Mouse (Mus musculus) midbrain, embryonic 15.5 days (tissue): ENCODE measurements at regions not wholly inside any gene's neighbourhood (a gene's known extent, or its start where the extent isn't known, plus 50 kb on each side); places are given as distances from the start of the nearest gene placed in this dataset.
A peak's percentile ranks its signal among the peaks of the same experiment; 100 is the strongest.

Experiments
- ATAC-seq: fragments of 200-750 bp; cut with Nextera tagmentation; replicated peaks from 2 replicates; pipeline ENCODE4 v1.8.0; 2017; ENCODE audit warnings: moderate TSS enrichment
- H3K27ac ChIP-seq: fragments of 300-500 bp; sonication (generic); 2 replicates; pipeline ENCODE4 v1.5.1; 2015; ENCODE audit warnings: mild to moderate bottlenecking, inconsistent platforms
- H3K27me3 ChIP-seq: fragments of 300-500 bp; sonication (generic); replicated peaks from 2 replicates; pipeline ENCODE4 v1.6.1; 2015; ENCODE audit warnings: inconsistent platforms
- H3K36me3 ChIP-seq: fragments of 300-500 bp; sonication (generic); replicated peaks from 2 replicates; pipeline ENCODE4 v1.6.1; 2015; ENCODE audit warnings: inconsistent platforms
- H3K4me1 ChIP-seq: fragments of 300-500 bp; sonication (generic); 2 replicates; pipeline ENCODE4 v1.6.1; 2015; ENCODE audit warnings: inconsistent platforms
- H3K4me2 ChIP-seq: fragments of 300-500 bp; sonication (generic); 2 replicates; pipeline ENCODE4 v1.6.1; 2015; ENCODE audit warnings: inconsistent platforms, mild to moderate bottlenecking, moderate library complexity
- H3K4me3 ChIP-seq: fragments of 300-500 bp; sonication (generic); 2 replicates; pipeline ENCODE4 v1.5.1; 2015; ENCODE audit warnings: mild to moderate bottlenecking, inconsistent platforms
- H3K9ac ChIP-seq: fragments of 300-500 bp; sonication (generic); 2 replicates; pipeline ENCODE4 v1.6.1; 2015; ENCODE audit warnings: mild to moderate bottlenecking, inconsistent platforms
- H3K9me3 ChIP-seq: fragments of 300-500 bp; sonication (generic); 2 replicates; pipeline ENCODE4 v1.6.1; 2016; ENCODE audit warnings: inconsistent platforms
- WGBS: fragments of 180-500 bp; shearing (Covaris S2); methylation state at CpG from one replicate; pipeline ENCODE4 v1.1.7; 2015; ENCODE audit warnings: mixed read lengths; 5-methylcytosine and 5-hydroxymethylcytosine counted together

DNA sequence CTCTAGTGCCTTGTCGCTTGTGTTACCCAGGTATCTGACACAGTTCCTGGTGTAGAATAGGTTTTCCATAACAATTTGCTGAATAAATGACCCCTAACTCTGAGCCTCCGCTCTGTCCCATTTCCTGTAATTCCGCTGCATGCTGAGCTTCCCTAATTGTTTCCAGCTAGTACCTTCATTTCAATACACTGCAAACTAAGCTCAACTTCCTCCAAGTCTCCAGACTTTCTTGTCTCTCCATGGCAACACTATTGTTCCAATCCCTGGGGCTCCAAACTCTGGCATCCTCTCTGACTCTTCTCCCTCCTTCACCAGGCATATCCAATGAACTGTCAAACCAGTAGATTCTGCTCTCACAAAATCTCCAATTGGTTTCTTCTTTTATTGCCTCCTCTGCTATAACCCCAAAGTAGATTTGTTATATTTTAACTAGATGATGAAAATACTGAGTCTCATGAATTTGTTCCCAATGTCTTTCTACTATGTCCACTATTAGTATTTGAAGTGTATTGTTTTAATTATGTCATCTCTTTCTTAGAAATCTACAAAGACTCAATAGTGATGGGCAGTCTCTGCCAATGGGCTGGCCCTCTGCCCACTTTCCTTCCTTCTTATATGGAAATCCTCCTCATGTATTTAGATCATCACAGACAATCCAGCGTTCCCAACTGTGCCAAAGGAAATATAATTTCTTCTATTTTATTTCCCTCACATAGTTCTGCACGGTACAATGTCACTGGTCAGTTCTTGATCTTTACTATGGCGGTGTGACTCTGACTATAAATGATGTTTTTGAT is 620.8 kb downstream of the Sqor start:
- H3K27me3 ChIP-seq = no peaks in the 10 kb centered on the region
- no peak overlapping the region for H3K4me3 ChIP-seq
- H3K36me3 ChIP-seq = no peaks in the 10 kb centered on the region
- no peak; the same call in 1 of the 2 replicates for ATAC-seq
- H3K27ac ChIP-seq = no peak overlapping the region
- no peaks in the 10 kb centered on the region for H3K4me1 ChIP-seq
- WGBS = 51% methylated on average over 6 of the region's 6 CpGs
- no peak overlapping the region for H3K4me2 ChIP-seq
- H3K9ac ChIP-seq = no peak overlapping the region
- H3K9me3 ChIP-seq = no peaks in the 10 kb centered on the region

- H3K9me3 ChIP-seq = no peaks in the 10 kb centered on the region
- H3K36me3 ChIP-seq = no peaks in the 10 kb centered on the region
- H3K4me3 ChIP-seq = no peak overlapping the region
- H3K27me3 ChIP-seq = no peaks in the 10 kb centered on the region
- 62% methylated on average over 7 of the region's 7 CpGs for WGBS
- no peak overlapping the region for H3K4me2 ChIP-seq
- peak; percentile 71 for ATAC-seq
- 0 out of 2 replicates have a peak overlapping the region, but pooled peaks have one; percentile 15 for H3K27ac ChIP-seq
- H3K4me1 ChIP-seq = no peaks in the 10 kb centered on the region
- H3K9ac ChIP-seq = no peak overlapping the region
These were observed 622.0 kb downstream of the Sqor start for GRCm38 (mm10) chr2:123386773-123387604.

- H3K27ac ChIP-seq = no peak overlapping the region
- H3K9me3 ChIP-seq = no peaks in the 10 kb centered on the region
- H3K4me1 ChIP-seq = no peaks in the 10 kb centered on the region
- no peak overlapping the region for H3K4me2 ChIP-seq
- 85% methylated on average over 1 of the region's 1 CpGs for WGBS
- H3K36me3 ChIP-seq = no peaks in the 10 kb centered on the region
- no peak for ATAC-seq
- H3K4me3 ChIP-seq = no peak overlapping the region
- H3K9ac ChIP-seq = no peak overlapping the region
- H3K27me3 ChIP-seq = no peaks in the 10 kb centered on the region
These were observed 625.9 kb downstream of the Sqor start for GRCm38 (mm10) chr2:123390981-123391380.

DNA sequence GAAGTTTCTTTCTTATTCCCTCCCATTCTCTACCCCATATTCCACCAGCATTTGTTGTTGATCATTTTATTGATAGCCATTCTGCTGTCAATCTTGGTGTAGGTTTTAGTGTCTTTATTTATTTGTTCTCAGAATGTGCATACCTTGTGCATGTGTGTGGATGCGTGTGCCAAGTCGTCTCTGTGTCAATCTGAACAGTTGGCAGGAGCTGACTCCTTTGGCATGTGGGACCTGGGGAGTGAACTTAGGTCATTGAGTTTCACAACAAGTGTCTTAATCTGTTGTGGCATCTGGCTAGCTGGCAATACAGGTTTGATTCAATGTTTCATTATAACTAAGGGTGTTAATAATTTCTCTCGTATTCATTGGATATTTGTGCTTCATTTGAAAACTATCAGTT is 629.3 kb downstream of the Sqor start:
- WGBS = 91% methylated on average over 3 of the region's 3 CpGs
- no peaks in the 10 kb centered on the region for H3K27me3 ChIP-seq
- no peaks in the 10 kb centered on the region for H3K4me1 ChIP-seq
- H3K9ac ChIP-seq = no peak overlapping the region
- no peaks in the 10 kb centered on the region for H3K36me3 ChIP-seq
- H3K27ac ChIP-seq = no peak overlapping the region
- H3K9me3 ChIP-seq = no peaks in the 10 kb centered on the region
- no peak for ATAC-seq
- no peak overlapping the region for H3K4me3 ChIP-seq
- no peak overlapping the region for H3K4me2 ChIP-seq

DNA sequence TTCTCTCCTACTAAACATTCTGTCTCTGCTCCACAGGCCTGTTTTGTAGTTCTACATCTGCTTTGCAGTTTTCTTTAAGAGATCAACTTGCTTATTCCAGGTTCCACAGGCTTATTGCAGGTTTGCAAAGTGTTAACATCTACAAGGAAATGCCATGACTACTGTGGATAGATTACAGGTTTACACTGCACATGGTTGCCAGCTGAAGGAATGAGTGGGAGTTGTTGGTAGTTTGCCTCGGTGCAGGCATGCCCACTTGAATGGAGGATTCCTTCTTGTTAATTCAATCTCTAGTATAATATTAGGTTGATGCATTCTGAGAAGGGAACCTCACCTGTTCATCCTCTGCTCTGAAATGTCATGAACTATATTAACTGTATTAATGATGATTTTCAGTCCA is 632.5 kb downstream of the Sqor start:
- Histone ChIP-seq H3K4me1 (no peaks in the 10 kb centered on the region), H3K36me3 (no peaks in the 10 kb centered on the region), H3K27ac (no peak overlapping the region), H3K9me3 (no peaks in the 10 kb centered on the region), H3K27me3 (no peaks in the 10 kb centered on the region), H3K9ac (no peak overlapping the region), H3K4me2 (no peak overlapping the region), H3K4me3 (no peak overlapping the region)
- 77% methylated on average over 1 of the region's 1 CpGs for WGBS
- ATAC-seq = no peak

DNA sequence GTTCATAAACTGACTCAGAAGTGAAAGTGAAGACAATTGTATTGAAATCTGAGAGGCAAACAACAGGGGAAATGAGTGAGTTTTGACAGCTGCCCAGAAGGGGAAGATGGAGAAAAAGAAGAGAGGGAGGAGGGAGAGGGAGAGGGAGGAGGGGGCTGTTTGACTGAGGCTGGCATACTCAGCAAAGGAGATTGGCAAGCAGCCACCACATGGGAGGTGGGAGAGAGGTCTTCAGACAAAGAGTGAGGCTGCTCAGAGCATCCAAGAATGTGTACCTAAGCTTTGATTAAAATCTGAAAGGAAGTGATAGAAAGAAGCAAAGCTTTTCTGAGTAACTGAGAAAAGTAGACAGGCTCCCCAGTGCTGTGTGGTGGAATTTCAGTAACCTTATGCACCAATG is 636.0 kb downstream of the Sqor start:
- no peak overlapping the region for H3K27ac ChIP-seq
- no peaks in the 10 kb centered on the region for H3K9me3 ChIP-seq
- no peaks in the 10 kb centered on the region for H3K36me3 ChIP-seq
- no peak overlapping the region for H3K9ac ChIP-seq
- no peaks in the 10 kb centered on the region for H3K4me1 ChIP-seq
- no peaks in the 10 kb centered on the region for H3K27me3 ChIP-seq
- no peak overlapping the region for H3K4me2 ChIP-seq
- ATAC-seq = no peak
- H3K4me3 ChIP-seq = no peak overlapping the region

DNA sequence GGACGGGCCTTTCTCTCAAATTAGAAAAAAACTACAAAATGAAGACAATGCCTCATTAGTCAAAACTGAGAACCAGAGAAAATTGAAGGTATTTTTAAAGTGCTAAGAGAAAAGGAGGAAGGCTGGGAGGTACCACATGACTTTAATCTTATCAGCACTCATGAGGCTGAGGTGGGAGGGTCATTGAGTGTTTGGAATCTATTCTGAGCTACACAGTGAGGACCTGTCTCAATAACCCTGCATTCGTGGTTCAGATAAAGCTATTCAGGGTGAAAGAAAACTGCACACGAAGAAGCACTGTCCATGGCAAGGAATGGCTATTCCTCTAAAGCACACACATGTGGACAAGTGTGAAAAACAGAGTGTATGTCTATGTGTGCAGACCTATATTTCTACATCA is 644.0 kb downstream of the Sqor start:
- Histone ChIP-seq H3K4me2 (no peak overlapping the region), H3K4me1 (no peaks in the 10 kb centered on the region), H3K36me3 (no peaks in the 10 kb centered on the region), H3K9ac (no peak overlapping the region), H3K27ac (no peak overlapping the region), H3K27me3 (no peaks in the 10 kb centered on the region), H3K9me3 (no peaks in the 10 kb centered on the region), H3K4me3 (no peak overlapping the region)
- no peak for ATAC-seq
- WGBS = 58% methylated on average over 3 of the region's 3 CpGs

GRCm38 (mm10) chr2:123458034-123458677 is 631.6 kb upstream of the Sema6d start:
- Histone ChIP-seq H3K36me3 (no peaks in the 10 kb centered on the region), H3K4me1 (no peaks in the 10 kb centered on the region), H3K9me3 (no peaks in the 10 kb centered on the region), H3K4me2 (no peak overlapping the region), H3K4me3 (no peak overlapping the region), H3K27ac (no peak overlapping the region), H3K9ac (no peak overlapping the region), H3K27me3 (no peaks in the 10 kb centered on the region)
- whole genome bisulfite sequencing = 52% methylated on average over 5 of the region's 5 CpGs
- peak; percentile 52; the same call in 1 of the 2 replicates for ATAC-seq

GRCm38 (mm10) chr2:123473840-123474239 is 615.9 kb upstream of the Sema6d start:
- Histone ChIP-seq H3K4me2 (no peak overlapping the region), H3K9ac (no peak overlapping the region), H3K9me3 (no peaks in the 10 kb centered on the region), H3K4me3 (no peak overlapping the region), H3K27ac (no peak overlapping the region), H3K27me3 (no peaks in the 10 kb centered on the region), H3K4me1 (no peaks in the 10 kb centered on the region), H3K36me3 (no peaks in the 10 kb centered on the region)
- WGBS = 51% methylated on average over 2 of the region's 2 CpGs
- no peak for ATAC-seq

GRCm38 (mm10) chr2:123486681-123487080 is 603.1 kb upstream of the Sema6d start:
- Histone ChIP-seq H3K4me1 (no peaks in the 10 kb centered on the region), H3K9me3 (no peaks in the 10 kb centered on the region), H3K27me3 (no peaks in the 10 kb centered on the region), H3K27ac (no peak overlapping the region), H3K4me2 (no peak overlapping the region), H3K36me3 (no peaks in the 10 kb centered on the region), H3K4me3 (no peak overlapping the region), H3K9ac (no peak overlapping the region)
- WGBS = 63% methylated on average over 1 of the region's 1 CpGs
- ATAC-seq = no peak

GRCm38 (mm10) chr2:123506162-123506561 is 583.6 kb upstream of the Sema6d start:
- Histone ChIP-seq H3K9ac (no peak overlapping the region), H3K27me3 (no peaks in the 10 kb centered on the region), H3K4me2 (no peak overlapping the region), H3K9me3 (no peaks in the 10 kb centered on the region), H3K4me3 (no peak overlapping the region), H3K27ac (no peak overlapping the region), H3K36me3 (no peaks in the 10 kb centered on the region), H3K4me1 (no peaks in the 10 kb centered on the region)
- ATAC-seq = no peak
- WGBS = 96% methylated on average over 1 of the region's 1 CpGs

DNA sequence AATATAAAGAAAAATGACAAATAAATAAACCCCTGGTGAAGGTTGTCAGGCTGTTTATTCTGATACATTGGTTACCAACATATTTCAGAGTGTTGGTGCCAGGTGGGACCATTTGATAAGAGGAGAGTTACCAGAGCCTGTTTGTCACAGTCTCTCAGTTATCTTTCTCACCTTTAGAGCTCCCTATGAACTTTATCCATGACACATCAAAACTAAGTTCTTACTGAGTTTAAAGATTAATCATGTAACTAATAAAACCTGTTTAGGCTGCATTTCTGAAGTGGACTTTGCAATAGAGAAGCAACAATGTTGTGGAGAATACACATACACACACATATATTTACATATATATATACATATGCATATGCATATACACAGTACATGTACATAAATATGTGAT is 582.7 kb upstream of the Sema6d start:
- Histone ChIP-seq H3K4me3 (no peak overlapping the region), H3K9ac (no peak overlapping the region), H3K27me3 (no peaks in the 10 kb centered on the region), H3K9me3 (no peaks in the 10 kb centered on the region), H3K27ac (no peak overlapping the region), H3K36me3 (no peaks in the 10 kb centered on the region), H3K4me2 (no peak overlapping the region), H3K4me1 (no peaks in the 10 kb centered on the region)
- ATAC-seq = no peak
